Mouse (Mus musculus): ENCODE measurements around the gene Mycs. TPM values are rescaled to one million over a fixed set of nuclear protein-coding genes. Genes with fewer than 3 reads are reported as not detected.

Mycs gene
- not detected for total RNA-seq (2021)
- long read RNA-seq, experiment 1, partial matches to known transcripts, result 0 of 1 reads
- long read RNA-seq, experiment 1, other reads (novel, unspliced or antisense), result 0 of 1 reads
- long read RNA-seq, experiment 2, result 0 reads

GRCm38 (mm10) chrX:5469165-5469564, at the start of gene Mycs:
Gene Mycs (minus strand): TSS chrX:5469265.
- intact Hi-C loops (cut with DNase I), result no loop called here
- no peak for DNase-seq (ENCODE audit: low spot score in 2 of 2)

GRCm38 (mm10) chrX:5468022-5468421, 1.0 kb downstream of the Mycs start:
- DNase-seq (ENCODE audit: low spot score in 2 of 2), result peak; percentile 0 to 7
- intact Hi-C loops (cut with DNase I), result no loop called here

Other genes starting within 250 kb of the Mycs start
- not detected for gene Btbd35f7, start 199.8 kb upstream of the Mycs start, total RNA-seq (2021)